Mouse (Mus musculus): Measurements from ENCODE around the gene Spocd1. TPM values are rescaled to one million over a fixed set of nuclear protein-coding genes. Genes with fewer than 3 reads are reported as not detected.

The Spocd1 gene
- total and polyA plus RNA-seq, 3 experiments, result 0.03 TPM; not detected in 2

GRCm38 (mm10) chr4:129927091-129927490 lies 2.0 kb upstream of the Spocd1 start:
- no peaks in the 10 kb centered on the region for H3K9me3 ChIP-seq (replicated peaks; ENCODE audit: insufficient read depth, low read length)
- peak; percentile 12 for DNase-seq (ENCODE audit: low read depth, low spot score)
- H3K9ac ChIP-seq (ENCODE audit: control insufficient read depth, low read depth, low read length, poor library complexity, severe bottlenecking), result no peak overlapping the region
- H3K4me1 ChIP-seq (ENCODE audit: control insufficient read depth in 1 of 2, insufficient read depth in 2 of 2, low read length in 2 of 2), result peaks cover 4 to 6% of the 10 kb centered on the region in 2 experiments; a peak in 3 of 4 replicates
- H3K36me3 ChIP-seq (ENCODE audit: control insufficient read depth in 1 of 2, insufficient read depth in 2 of 2, low read length in 2 of 2), result peaks cover 0 to 7% of the 10 kb centered on the region in 2 experiments; a peak in 1 of 4 replicates
- H3K4me3 ChIP-seq (ENCODE audit: control insufficient read depth in 1 of 2, insufficient read depth in 1 of 2, low read depth in 2 of 2, low read length in 2 of 2), result no peak overlapping the region; a peak in 1 of 4 replicates
- H3K79me2 ChIP-seq (ENCODE audit: control insufficient read depth, insufficient read depth, low read length, poor library complexity), result no peaks in the 10 kb centered on the region
- TF ChIP-seq TCF12 (IDR thresholded peaks at IDR 0.05; ENCODE audit: low read depth, low read length) (no peak), ZNF384 (IDR thresholded peaks at IDR 0.05; ENCODE audit: low read depth, low read length) (0 out of 2 replicates have a peak, but pooled peaks have one; percentile 11)
- no peak overlapping the region for H3K27ac ChIP-seq (ENCODE audit: control insufficient read depth, low read depth, low read length)
- H3K27me3 ChIP-seq (ENCODE audit: control insufficient read depth in 1 of 2, insufficient read depth in 2 of 2, low read length in 2 of 2), result no peaks in the 10 kb centered on the region

DNA sequence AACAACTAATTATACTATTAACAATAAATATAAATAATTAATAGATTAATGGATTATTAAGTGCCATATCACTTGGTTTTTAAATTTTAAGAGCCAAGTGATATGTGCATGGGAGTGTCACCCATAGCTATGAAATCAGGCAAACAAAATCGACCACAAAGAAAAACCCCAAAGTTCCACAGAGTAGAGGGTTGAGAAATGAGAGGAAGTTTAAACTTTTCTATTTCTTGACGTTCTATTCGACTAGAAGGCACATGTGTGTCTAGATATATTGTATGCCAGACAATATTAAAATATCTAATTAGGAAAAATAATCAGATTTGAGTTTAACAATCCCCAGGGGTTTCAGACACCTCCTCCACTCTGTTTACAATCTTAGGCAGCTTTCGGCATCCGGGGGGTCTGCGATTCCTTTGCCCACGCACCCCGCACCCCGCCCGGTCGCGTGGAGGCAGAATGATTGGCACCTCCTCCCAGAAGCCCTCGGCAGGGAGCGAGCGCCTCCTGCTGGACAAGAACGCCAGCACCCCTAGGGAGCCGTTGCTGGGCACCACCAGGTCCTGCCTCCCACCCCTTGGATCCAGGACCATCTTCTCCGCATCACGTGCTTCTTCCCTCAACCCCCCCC lies 811 bp upstream of the Spocd1 start:
- Histone ChIP-seq H3K4me3 (ENCODE audit: control insufficient read depth in 1 of 2, insufficient read depth in 1 of 2, low read depth in 2 of 2, low read length in 2 of 2) (peak overlapping the region; percentile 62 to 75), H3K27ac (ENCODE audit: control insufficient read depth, low read depth, low read length) (no peak overlapping the region)
- DNase-seq (ENCODE audit: low read depth, low spot score), result peak; percentile 86
- TF ChIP-seq CHD1 (IDR thresholded peaks at IDR 0.05; ENCODE audit: low read depth, low read length), result 0 out of 2 replicates have a peak, but pooled peaks have one; percentile 74
- TF ChIP-seq MYC (IDR thresholded peaks at IDR 0.05; ENCODE audit: low read depth, low read length), result peak; percentile 84
- TF ChIP-seq BHLHE40 (IDR thresholded peaks at IDR 0.05; ENCODE audit: borderline replicate concordance, low read depth, low read length), result 0 out of 2 replicates have a peak, but pooled peaks have one; percentile 23
- 0 out of 2 replicates have a peak, but pooled peaks have one; percentile 32 for TF ChIP-seq USF1 (IDR thresholded peaks at IDR 0.05; ENCODE audit: low read depth, low read length)
- TF ChIP-seq USF2 (IDR thresholded peaks at IDR 0.05; ENCODE audit: borderline replicate concordance in 1 of 2, insufficient read depth in 1 of 2, low read depth in 1 of 2, low read length in 2 of 2), result no peak
- no peak for TF ChIP-seq POLR2AphosphoS2 (IDR thresholded peaks at IDR 0.05; ENCODE audit: low read length)
- peak; percentile 47; the same call in 1 of the 2 replicates for TF ChIP-seq HCFC1 (IDR thresholded peaks at IDR 0.05; ENCODE audit: low read depth, low read length)
- TF ChIP-seq RAD21 (IDR thresholded peaks at IDR 0.05; ENCODE audit: low read depth, low read length), result peak; percentile 93
- TF ChIP-seq NRF1 (IDR thresholded peaks at IDR 0.05; ENCODE audit: insufficient read depth, low read depth, low read length, poor library complexity, severe bottlenecking), result no peak
- 0 out of 4 replicates have a peak, but pooled peaks of 1 of the 2 experiments have one; percentile 22 for TF ChIP-seq POLR2A (IDR thresholded peaks at IDR 0.05; ENCODE audit: control insufficient read depth in 1 of 2, insufficient read depth in 1 of 2, low read depth in 1 of 2, low read length in 2 of 2, poor library complexity in 1 of 2)
- no peak for TF ChIP-seq TBP (IDR thresholded peaks at IDR 0.05; ENCODE audit: low read depth, low read length)
- TF ChIP-seq GABPA (IDR thresholded peaks at IDR 0.05; ENCODE audit: low read depth, low read length), result no peak
- TF ChIP-seq ELF1 (IDR thresholded peaks at IDR 0.05; ENCODE audit: low read depth, low read length), result no peak
- TF ChIP-seq UBTF (IDR thresholded peaks at IDR 0.05; ENCODE audit: borderline replicate concordance, insufficient read depth, low read depth, low read length), result no peak
- TF ChIP-seq MAFK (IDR thresholded peaks at IDR 0.05; ENCODE audit: borderline replicate concordance, low read depth, low read length), result no peak
- TF ChIP-seq GATA1 (IDR thresholded peaks at IDR 0.05; ENCODE audit: low read depth, low read length), result no peak
- TF ChIP-seq ETS1 (IDR thresholded peaks at IDR 0.05; ENCODE audit: low read depth, low read length), result no peak
- TF ChIP-seq E2F4 (IDR thresholded peaks at IDR 0.05; ENCODE audit: borderline replicate concordance, low read depth, low read length), result no peak
- 0 out of 2 replicates have a peak, but pooled peaks have one; percentile 16 for TF ChIP-seq JUND (IDR thresholded peaks at IDR 0.05; ENCODE audit: low read depth, low read length)
- no peak for TF ChIP-seq POLR2AphosphoS5 (IDR thresholded peaks at IDR 0.05; ENCODE audit: borderline replicate concordance, low read depth, low read length)
- 0 out of 2 replicates have a peak, but pooled peaks have one; percentile 32 for TF ChIP-seq ZNF384 (IDR thresholded peaks at IDR 0.05; ENCODE audit: low read depth, low read length)
- TF ChIP-seq EP300 (IDR thresholded peaks at IDR 0.05; ENCODE audit: low read depth in 1 of 2, low read length in 2 of 2), result no peak
- no peak for TF ChIP-seq TCF12 (IDR thresholded peaks at IDR 0.05; ENCODE audit: low read depth, low read length)
- TF ChIP-seq MYB (IDR thresholded peaks at IDR 0.05; ENCODE audit: low read depth, low read length), result no peak
- no peak for TF ChIP-seq ZKSCAN1 (IDR thresholded peaks at IDR 0.05; ENCODE audit: low read depth, low read length)
- TF ChIP-seq TAL1 (IDR thresholded peaks at IDR 0.05; ENCODE audit: low read length), result no peak
- TF ChIP-seq CHD2 (IDR thresholded peaks at IDR 0.05; ENCODE audit: low read length), result no peak
- no peak for TF ChIP-seq ZMIZ1 (IDR thresholded peaks at IDR 0.05; ENCODE audit: low read depth, low read length)
- TF ChIP-seq SIN3A (IDR thresholded peaks at IDR 0.05; ENCODE audit: low read length), result peak; percentile 76

More for the DNA sequence above, 811 bp upstream of the Spocd1 start:
- no peaks in the 10 kb centered on the region for H3K79me2 ChIP-seq (ENCODE audit: control insufficient read depth, insufficient read depth, low read length, poor library complexity)
- H3K36me3 ChIP-seq (ENCODE audit: control insufficient read depth in 1 of 2, insufficient read depth in 2 of 2, low read length in 2 of 2), result peaks cover 0 to 7% of the 10 kb centered on the region in 2 experiments; a peak in 1 of 4 replicates
- H3K4me1 ChIP-seq (ENCODE audit: control insufficient read depth in 1 of 2, insufficient read depth in 2 of 2, low read length in 2 of 2), result peaks cover 4 to 6% of the 10 kb centered on the region in 2 experiments; a peak in 3 of 4 replicates
- H3K9ac ChIP-seq (ENCODE audit: control insufficient read depth, low read depth, low read length, poor library complexity, severe bottlenecking), result peak overlapping the region; percentile 59
- H3K9me3 ChIP-seq (replicated peaks; ENCODE audit: insufficient read depth, low read length), result no peaks in the 10 kb centered on the region
- peaks cover 0 to 1% of the 10 kb centered on the region in 2 experiments; a peak in 1 of 4 replicates for H3K27me3 ChIP-seq (ENCODE audit: control insufficient read depth in 1 of 2, insufficient read depth in 2 of 2, low read length in 2 of 2)
